Mouse (Mus musculus) spleen, postnatal 4 days (tissue): ENCODE measurements at regions not wholly inside any gene's neighbourhood (a gene's known extent, or its start where the extent isn't known, plus 50 kb on each side); places are given as distances from the start of the nearest gene placed in this dataset.
A peak's percentile ranks its signal among the peaks of the same experiment; 100 is the strongest.

ENCODE experiments used
- DNase-seq, 2 experiments: peaks; one replicate each; pipeline ENCODE4 v3.0.0; 2022; ENCODE audit warnings: low spot score in 2 of 2

DNA sequence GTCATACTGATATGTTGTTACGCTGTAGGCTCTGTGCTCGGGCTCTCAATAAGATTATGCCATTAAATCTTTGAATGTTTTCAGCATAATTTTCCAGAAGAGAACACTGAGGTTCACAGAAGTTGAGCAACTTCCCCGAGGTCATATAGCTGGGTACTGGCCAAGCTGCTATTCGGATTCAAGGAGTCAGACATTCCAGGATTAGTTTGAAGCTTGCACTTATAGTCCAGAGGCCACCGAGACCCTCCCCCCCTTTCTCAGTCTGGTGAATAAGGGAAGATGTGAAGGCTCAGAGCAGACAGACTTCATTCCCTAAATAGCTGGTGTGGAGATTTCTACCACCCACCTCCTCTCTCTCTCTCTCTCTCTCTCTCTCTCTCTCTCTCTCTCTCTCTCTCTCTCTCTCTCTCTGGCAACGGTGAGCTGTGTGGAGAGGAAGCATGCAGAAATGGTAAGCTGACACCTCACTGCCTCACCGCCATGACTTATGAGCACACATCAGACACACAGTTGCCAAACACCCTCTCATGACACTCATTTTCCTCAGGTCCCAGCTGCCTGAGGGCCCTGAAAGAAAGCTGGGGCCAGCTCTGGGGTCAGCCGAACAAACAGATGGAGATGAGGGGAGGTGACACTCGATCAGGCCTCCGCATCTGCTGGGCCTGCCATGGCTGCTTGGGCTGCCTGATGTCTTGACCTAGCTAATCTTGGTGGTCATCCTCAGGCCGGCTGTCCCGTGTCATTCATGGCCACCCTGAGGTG, 107.0 kb upstream of the Pdzrn3 start:
- DNase-seq: no peak

DNA sequence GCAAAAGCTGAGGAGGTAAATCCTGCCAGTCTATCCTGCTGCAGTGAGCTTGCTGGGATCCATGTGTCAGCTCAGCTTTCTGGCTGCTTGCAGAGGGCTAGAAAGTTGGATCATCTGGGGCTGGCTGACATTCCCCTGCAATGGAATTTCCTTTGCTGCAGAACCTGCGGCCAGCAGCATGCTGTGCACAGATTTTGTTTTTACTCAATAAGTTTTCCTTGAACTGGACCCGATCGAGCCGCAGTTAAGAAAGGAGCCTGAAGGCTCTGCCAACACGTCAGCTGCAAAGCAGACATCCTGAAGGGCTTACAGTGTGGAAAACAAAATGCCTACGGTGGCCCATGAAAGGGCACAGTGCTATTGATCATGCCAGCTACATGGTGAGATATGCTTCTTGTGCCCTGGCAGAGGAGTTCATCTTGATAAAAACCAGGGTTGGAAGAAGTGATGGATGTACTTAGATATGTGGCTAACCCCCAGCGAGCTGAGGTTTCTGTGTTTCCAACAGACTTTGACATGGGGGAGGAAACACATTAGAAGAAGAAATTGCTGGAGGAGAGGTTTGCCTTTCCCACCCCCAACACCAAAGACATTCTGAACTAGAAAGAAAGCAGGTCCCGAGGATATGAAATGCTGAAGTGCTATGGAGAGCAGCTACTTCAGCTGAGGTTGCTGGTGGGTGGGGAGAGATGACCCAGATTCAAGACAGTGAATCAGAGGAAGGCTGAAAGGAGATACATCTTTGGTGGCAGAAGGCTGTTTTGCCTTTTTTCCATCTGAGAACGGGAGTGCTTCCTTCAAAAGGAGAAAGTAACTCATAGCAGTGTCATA, 105.2 kb upstream of the Pdzrn3 start:
- DNase-seq: no peak

DNA sequence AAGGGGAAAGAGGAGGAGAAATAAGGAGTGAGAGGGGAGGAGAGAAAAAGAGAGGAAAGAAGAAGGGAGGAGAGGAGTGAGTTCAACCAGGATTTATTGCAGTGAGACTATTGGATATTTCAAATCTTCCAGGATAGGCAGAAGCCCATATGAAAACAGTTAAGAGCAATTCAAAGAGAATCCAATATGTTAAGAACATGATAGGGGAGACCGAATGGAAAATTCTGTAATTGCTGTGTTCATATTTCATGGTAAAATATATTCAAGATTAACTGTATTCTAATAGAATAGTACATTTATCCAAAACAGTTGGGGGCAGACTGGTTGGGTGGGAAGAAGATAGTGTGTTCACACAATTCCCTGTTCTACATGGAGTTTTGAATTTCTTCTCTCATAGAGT, 96.3 kb upstream of the Pdzrn3 start:
- no peak for DNase-seq

DNA sequence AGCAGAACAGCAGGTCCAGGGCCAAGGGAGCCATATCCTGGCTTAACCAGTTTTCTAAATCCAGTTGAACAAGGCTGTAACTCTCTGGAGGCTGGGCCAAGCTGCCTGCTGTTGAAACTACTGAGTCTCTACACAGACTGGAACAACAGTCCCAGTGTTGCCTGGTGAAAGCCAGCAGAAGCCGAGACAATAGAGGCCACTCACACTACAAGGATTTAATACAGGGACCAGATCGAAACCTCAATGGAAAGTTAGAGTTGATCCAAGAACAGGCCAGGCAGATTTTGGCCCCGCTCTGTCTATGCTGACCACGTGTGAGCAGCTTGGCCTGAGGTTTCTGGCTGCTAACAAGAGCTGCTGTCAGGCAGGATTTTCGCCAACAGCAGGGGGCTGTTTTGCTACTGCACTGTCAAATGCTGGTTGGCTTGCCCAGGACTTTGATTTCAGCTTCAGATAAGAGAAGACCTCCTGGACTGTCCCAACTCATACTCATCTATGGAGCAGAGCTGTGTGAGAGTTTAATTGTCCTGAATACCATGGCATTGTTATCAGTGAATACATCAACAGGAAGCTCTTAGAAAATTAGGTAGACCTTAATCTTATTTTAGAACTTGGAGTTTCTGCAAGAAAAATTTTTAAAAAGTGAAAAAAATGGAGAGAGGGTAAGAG, 95.7 kb upstream of the Pdzrn3 start:
- DNase-seq: no peak

DNA sequence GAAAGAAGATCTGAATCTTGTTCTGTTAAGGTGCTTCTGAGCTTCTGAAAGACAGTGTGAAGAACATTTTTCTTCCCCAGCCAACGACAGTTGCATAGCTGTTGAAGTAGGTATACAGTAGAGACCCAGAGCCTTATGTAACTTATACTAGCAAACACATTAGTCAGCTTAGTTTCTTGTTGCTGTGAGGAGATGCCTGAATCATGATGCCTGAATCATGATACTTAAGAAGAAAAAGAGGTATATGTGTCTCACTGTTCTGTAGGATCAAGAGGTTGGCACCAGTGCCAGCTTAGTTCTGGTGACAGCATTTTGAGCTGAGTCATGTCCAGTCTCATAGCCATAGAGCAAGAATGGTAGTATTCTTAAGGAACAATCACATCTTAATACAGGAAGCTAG, 87.2 kb upstream of the Pdzrn3 start:
- no peak for DNase-seq

DNA sequence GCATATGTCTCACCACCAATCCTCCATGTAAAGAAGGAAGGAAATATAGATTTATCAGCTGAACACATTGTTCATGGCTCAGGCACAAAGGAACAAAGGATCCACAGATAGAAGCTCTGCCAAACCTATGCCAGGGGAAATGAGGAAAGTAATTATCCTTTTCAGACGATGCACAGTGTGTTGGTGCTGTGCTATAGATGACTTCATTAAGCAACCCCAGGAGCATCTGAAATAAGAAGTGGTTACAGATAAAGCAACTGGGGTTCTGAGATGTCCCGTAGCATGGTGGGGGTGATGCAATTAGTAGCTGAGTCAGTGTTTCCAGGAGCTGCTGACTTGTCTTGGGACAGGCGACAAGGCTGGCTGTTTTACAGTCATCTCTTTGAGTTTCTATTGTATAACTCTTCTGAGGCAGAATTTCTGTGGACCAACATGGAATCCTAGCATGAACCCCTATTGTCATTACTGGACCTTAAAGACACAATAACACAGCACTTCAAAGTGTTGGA, 86.2 kb upstream of the Pdzrn3 start:
- DNase-seq: no peak

DNA sequence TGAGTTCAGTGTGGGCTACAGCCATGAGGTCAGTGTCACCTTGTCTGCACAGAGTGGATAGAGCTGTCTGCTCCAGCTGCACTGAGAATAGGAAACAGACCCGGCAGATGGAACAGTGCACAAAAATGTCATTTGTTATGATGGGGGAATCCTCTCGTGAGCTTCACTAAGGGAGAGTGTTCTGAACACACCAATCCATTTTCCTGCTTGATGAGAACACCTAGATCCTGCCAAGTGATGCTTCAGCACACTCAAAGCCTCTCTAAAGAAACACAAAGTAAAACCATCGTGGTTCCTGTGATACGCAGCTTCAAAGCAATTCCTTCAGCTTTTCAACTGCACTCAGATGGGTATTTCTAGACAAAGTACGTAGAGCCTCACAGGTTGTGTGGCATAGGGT, 69.0 kb upstream of the Pdzrn3 start:
- no peak for DNase-seq

DNA sequence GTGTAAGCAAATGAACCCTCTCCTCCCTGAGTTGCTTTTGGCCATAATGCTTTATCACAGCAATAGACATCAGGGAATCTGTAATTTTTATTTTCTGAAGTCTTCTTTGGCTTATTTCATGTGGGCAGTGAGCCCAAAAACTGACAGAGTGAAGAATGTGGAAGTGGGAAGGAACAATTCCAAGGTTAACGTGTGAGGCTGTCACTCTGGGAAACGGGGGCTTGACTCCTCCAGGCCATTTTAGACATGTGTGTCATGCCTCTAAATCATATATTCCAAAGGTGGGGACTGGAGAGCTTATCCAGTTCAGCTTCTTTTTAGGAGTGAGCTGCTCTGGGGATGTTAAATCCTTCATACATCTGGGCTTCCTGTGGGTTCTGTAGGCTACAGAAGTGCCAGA, 68.6 kb upstream of the Pdzrn3 start:
- DNase-seq: no peak

DNA sequence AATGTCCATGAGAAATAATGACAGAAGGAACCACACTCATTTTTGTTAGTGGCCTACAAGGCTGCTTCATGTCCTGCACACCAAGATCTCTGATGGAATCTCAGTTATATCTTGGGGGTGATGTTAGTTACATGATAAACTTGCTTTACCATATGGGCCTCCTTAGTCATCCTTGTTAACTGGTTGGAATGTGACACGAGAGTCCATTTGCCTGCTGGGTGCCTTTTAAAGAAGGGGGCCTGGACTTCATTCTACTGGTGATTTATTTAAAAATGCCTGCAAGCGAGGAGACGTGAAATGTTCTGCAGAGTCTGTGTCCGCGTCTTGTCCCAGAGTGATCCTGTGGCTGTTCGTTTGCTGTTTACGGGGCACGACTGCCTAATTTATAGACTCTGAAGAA, 55.1 kb upstream of the Pdzrn3 start:
- no peak for DNase-seq

DNA sequence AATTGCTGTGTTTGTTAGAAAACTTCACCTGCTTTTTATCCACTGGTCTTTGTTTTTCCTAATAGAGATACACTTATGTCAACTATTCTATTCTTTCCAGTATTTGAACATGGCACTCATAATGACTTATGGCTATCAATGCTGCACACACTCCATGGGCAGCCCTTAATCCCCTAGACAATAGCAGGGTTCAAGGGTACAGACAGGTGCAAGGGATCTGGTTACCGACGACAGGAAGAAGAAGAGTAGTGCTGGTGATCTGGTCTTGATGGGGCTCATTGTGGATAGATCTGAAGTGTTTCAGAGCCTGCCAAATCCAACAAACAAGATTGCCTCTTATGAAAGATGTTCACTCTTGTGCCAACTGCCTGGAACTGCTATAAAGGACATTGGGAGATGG, 51.9 kb upstream of the Pdzrn3 start:
- peak in 1 of 2 experiments; percentile 35 for DNase-seq
